Mouse (Mus musculus) gastrocnemius, adult 8-10 months (tissue): ENCODE results near the gene Gm40193. TPM values are rescaled to one million over a fixed set of nuclear protein-coding genes. Genes with fewer than 3 reads are reported as not detected.
"Not testable (repeated sequence)": the region's sequence is repeated elsewhere in the genome, so short reads cannot be mapped to it uniquely, and the experiment has no call there.

Experiments used
- DNase-seq, 2 experiments: peaks; one replicate each; pipeline ENCODE4 v3.0.0; 2022; ENCODE audit warnings: low spot score in 2 of 2
- total RNA-seq, 4 experiments: library from RNA; stranded (reverse); gene quantifications; 2 replicates each; pipeline ENCODE4 v1.2.4; 2022

Gm40193 gene
- total RNA-seq, 4 experiments from 2014 or later = not detected

GRCm38 (mm10) chr11:70541415-70541814, 8.7 kb upstream of the Gm40193 start:
- no peak for DNase-seq

DNA sequence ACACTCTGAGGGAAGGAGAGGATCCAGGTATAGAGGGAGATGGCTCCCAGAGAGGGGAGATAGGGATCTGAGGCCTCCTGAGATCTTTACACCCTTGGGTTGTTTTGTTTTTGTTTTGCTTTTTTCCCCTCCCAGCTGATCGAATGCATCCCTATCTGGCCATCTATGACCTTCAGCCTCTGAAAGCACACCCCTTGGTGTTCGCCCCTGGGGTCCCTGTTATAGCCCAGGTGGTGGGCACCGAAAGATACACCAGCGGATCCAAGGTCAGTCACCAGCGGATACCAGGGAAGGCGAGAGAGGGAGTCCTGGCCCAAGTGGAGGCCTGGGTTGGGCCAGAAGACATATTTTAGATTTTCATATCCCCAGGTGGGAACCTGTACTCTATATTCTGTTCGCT, 8.2 kb upstream of the Gm40193 start:
- DNase-seq = no peak

GRCm38 (mm10) chr11:70539877-70540587, 7.3 kb upstream of the Gm40193 start, which contains the start of gene Pld2:
Pld2 (plus strand) TSS chr11:70540064.
- DNase-seq = peak; percentile 76 to 78

DNA sequence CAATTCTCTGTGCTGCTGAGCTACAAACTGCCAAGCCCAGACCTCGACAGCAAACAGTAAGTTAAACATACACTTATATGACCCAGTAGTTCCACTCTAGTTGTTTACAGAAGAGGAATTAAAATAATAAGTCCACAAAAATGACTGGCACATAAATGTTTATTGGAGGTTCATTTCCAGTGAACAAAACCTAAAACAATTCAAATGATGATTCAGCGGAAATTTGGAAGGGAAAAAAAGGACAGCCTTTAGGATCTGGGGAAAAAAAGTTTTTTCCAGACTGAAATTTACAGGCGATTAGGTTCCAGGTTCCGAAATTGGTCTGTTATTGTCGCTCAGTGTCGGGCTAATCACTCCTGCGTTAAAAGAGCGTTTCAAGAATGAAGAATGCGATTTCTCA, 6.7 kb upstream of the Gm40193 start:
- no peak for DNase-seq

DNA sequence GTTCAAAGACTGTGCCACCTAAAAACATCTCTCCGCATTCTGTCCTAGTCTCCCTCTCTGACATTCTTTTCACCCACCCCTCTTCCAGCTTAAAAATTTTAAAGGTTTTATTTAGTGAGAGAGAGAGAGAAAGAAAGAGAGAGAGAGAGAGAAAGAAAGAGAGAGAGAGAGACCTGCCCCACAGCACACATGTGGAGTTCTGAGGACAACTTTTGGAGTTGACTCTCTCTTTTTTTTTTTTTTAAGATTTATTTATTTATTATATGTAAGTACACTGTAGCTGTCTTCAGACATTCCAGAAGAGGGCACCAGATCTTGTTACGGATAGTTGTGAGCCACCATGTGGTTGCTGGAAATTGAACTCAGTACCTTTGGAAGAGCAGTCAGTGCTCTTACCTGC, 1.7 kb downstream of the Gm40193 start:
- not testable (repeated sequence) for DNase-seq

DNA sequence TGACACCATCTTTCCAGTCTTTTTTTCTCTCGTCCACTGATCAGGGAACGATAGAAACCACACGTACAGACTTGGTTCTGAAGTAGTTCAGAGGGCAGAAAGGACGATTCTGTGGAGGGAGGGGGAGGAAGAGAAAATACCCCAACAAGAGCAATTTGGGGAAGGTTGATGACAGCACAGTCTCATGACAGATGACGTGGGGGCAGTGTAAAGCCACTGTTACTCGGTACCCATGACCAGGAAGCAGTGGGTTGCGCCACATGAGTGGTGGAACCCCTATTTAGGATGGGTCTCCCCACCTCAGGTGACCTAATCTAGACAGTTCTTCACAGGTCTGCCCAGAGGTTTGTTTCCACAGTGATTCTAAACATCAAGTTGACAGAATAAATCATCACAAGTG, 4.1 kb downstream of the Gm40193 start:
- DNase-seq = no peak

- no peak for DNase-seq
Observed at GRCm38 (mm10) chr11:70526211-70526610, 6.5 kb downstream of the Gm40193 start.

- no peak for DNase-seq
Observed at GRCm38 (mm10) chr11:70525726-70526125, 7.0 kb downstream of the Gm40193 start.

GRCm38 (mm10) chr11:70525184-70525678, 7.5 kb downstream of the Gm40193 start, which contains the start of gene Psmb6:
Psmb6 (plus strand) TSS chr11:70525367.
- peak; percentile 84 to 87 for DNase-seq

- no peak for DNase-seq
Observed at GRCm38 (mm10) chr11:70524782-70525181, 8.0 kb downstream of the Gm40193 start.

- not testable (repeated sequence) for DNase-seq
Observed at GRCm38 (mm10) chr11:70523306-70523989, 9.3 kb downstream of the Gm40193 start.

GRCm38 (mm10) chr11:70520178-70520769, 12.5 kb downstream of the Gm40193 start:
- DNase-seq = no peak

DNA sequence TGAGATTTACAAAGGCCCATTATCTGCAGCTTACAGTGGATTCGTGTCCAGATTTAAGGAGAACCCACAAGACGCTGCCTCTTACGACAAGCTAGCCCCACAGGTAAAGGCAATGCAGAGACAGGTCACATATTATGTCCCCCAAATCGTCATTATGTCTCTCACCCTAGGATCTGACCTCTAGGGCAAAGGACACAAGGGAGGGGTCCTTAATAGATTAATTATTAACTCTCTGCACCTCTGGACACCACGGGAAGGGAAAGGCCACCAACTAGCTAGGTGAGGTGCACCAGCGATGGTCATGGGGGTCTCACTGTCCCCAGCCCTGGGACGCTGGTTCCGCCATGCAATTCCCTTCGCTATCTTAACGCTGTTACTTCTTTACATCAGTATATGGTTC, 13.8 kb downstream of the Gm40193 start, which contains the start of gene Gltpd2:
Gene Gltpd2 (plus strand): TSS at position 274 of the 400 bp plus-strand sequence.
- DNase-seq = no peak

DNA sequence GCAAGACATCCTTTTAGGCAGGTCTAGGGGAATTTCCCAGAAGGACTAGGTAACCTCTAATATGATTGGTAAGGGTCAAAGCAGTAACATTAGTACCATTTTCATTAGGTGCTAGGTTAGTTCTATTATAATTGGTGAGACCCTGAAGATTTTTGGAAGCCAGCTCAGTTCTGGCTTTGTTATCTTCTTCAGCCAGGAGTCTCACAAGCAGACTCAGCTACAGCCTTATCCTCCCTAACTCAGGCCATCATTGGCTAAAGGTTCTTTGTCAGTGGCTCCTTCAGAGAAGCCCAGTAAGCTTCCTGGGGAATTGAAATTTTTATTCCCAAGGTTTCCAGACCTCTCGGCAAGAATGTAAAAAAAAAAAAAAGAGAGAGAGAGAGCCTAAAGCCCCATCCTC, 14.3 kb downstream of the Gm40193 start:
- no peak for DNase-seq

GRCm38 (mm10) chr11:70516352-70516751, 16.4 kb downstream of the Gm40193 start:
- DNase-seq = no peak

GRCm38 (mm10) chr11:70514288-70514687, 18.5 kb downstream of the Gm40193 start, which contains the start of gene Vmo1:
Vmo1 (minus strand) TSS chr11:70514616.
- DNase-seq = no peak

DNA sequence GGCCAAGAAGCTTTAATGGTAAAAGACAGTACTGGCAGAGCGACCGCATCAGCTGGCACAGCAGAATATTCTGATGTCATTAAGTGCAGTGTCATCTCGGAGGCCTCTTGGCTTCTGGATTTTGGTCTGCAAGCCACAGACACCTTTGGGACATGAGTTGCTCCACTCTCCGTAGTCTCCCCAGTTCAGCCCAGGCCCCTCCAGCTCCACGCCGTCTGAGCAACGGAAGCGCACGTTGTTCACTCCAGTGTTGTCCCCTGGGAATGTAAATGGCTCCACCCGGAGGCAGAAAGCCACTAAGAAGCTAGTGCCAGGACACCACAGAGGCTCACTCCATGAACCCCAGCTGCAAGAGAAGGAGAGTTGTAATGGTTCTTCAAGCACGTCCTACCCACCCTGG, 19.2 kb downstream of the Gm40193 start:
- peak; percentile 49 to 59 for DNase-seq

GRCm38 (mm10) chr11:70512709-70513342, 19.9 kb downstream of the Gm40193 start:
- DNase-seq = no peak

DNA sequence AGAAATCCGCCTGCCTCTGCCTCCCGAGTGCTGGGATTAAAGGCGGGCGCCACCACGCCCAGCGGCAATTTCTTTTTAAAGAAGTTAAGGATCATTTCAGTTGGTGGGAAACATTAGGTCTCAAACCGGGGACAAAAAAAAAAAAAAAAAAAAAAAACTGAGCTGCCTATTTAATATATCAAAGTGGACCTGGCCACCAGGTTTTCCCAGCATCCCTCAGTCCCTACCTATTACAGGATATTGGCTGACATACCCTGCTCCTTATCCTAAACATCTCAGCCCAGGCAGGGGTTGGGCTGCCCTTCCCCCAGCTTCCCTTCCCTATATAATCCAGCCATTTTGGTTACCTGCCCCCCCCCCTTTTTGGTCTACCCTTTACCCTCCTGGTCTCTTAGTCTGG, 20.9 kb downstream of the Gm40193 start:
- DNase-seq = no peak

GRCm38 (mm10) chr11:70511242-70511641, 21.5 kb downstream of the Gm40193 start:
- DNase-seq = no peak

GRCm38 (mm10) chr11:70509753-70510564, 22.8 kb downstream of the Gm40193 start:
- DNase-seq = no peak
